Mouse (Mus musculus): Measurements from ENCODE around the gene Gm11444.

Gene Gm11444

DNA sequence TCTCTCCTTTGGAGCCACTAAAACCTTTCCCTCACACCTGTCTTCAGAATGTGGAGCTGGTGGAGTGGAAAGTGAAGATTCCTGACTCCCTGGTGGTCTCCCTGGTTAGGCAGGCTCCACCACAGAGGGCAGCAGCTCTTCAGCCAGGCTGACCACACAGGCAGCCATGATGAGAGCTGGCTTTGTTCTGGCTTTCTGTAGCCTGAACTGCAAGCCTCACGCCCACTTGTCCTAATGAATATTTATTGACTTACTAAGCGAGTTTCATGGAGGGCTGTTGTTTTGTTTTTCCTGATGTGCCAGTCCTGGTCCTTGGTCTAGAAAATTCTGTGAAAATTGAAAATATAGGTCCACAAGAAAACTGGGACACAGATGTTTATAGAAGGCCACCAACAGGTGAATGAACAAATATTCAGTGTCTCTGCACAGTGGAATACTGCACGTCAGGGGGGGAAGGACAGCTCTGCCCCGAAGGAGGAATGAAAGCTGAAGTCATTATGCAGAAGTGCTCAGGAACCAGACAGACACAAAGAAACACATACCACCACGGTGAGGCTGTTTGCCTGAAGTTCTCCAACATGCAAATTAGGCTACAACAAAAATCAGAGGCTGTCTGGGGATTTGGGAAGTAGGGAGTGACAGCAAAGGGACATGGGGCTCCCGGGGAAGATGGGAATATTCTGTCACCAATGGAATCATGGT, 8.0 kb upstream of the Gm11444 start:
- DNase-seq (ENCODE audit: low spot score in 2 of 2) = no peak

DNA sequence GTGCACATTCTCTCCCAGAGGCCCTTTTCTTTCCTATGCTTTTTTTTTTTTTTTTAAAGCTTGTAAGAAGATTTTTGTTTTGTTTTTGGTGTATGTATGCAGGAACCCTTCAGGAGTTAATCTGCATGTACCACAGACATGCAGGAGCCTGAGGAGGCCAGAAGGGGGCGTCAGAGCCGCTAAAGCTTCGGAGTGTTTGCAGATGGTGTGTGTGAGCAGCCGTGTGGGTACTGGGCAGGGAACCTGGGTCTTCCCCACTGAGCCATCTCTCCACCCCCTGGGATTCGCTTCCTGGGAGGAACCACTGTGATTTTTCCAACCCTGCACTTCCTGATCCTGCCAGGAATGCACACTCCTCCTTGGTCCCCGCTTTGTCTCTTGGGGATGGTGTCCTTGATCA, 625 bp upstream of the Gm11444 start:
- DNase-seq (ENCODE audit: low spot score in 2 of 2) = no peak

DNA sequence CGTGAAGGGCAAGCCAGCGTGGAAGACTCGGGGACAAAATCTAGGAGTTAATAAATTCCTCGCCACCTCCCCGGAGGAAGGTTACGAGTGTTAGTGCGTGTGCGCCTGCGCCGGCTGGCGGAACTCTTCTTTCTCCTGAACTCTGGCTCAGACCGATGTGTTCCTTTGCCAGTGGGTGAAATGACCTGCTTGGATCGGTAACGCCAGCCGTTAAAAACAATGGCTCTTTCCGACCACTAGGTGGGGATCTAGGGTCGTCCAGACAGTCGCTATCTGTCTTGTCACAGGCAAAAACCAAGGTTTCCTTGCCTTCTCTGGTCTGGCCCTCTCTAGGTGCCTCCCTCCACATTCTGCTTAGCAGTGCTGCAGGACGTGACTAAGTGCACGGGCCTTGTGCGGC, 1.1 kb downstream of the Gm11444 start:
- peak; percentile 39 to 50 for DNase-seq (ENCODE audit: low spot score in 2 of 2)

GRCm38 (mm10) chr11:85846509-85846908, 3.6 kb downstream of the Gm11444 start:
- no peak for DNase-seq (ENCODE audit: low spot score in 2 of 2)

DNA sequence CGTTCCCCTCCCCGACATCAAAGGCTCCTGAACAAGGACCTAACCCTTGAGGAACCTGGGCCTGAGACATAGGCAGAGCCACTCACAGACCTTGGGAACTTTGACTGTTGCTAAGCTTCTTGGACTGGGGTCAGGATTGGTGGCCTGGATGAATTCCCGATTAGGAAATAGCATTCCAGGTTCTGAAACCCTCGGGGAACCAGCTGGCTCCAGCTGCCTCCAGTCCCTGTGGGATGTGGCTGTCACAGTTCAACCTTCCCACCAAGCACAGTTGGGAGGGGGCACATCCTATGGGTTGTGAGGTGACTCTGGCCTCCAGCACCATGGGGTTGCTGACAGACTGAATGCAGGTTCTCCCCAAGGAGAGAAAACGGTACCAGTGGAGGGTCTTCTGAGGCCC, 4.2 kb downstream of the Gm11444 start:
- no peak for DNase-seq (ENCODE audit: low spot score in 2 of 2)

DNA sequence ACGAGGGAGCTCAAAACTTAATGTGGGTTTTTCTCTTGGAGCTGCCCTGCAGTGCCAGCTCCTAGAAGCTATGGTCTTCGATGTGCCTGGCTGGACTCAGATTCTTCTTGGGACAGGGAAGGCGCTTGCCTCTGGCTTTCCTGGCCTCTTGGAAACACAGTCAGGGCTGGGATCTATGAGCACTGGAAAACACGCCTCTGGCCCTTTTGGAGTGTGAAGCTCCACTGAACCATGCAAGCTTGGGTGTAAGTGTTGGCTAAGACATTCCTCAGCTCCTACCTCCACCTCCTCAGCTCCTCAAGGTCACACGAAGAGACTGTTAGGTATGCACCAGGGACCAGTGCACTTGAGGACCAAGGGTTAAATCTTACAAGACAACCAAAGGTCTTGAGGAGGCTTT, 5.2 kb downstream of the Gm11444 start:
- no peak for DNase-seq (ENCODE audit: low spot score in 2 of 2)

- DNase-seq (ENCODE audit: low spot score in 2 of 2) = peak; percentile 33 to 39
Observed at GRCm38 (mm10) chr11:85844144-85844965, 5.8 kb downstream of the Gm11444 start.

GRCm38 (mm10) chr11:85843347-85843692, 6.8 kb downstream of the Gm11444 start:
- peak; percentile 43 to 63 for DNase-seq (ENCODE audit: low spot score in 2 of 2)

DNA sequence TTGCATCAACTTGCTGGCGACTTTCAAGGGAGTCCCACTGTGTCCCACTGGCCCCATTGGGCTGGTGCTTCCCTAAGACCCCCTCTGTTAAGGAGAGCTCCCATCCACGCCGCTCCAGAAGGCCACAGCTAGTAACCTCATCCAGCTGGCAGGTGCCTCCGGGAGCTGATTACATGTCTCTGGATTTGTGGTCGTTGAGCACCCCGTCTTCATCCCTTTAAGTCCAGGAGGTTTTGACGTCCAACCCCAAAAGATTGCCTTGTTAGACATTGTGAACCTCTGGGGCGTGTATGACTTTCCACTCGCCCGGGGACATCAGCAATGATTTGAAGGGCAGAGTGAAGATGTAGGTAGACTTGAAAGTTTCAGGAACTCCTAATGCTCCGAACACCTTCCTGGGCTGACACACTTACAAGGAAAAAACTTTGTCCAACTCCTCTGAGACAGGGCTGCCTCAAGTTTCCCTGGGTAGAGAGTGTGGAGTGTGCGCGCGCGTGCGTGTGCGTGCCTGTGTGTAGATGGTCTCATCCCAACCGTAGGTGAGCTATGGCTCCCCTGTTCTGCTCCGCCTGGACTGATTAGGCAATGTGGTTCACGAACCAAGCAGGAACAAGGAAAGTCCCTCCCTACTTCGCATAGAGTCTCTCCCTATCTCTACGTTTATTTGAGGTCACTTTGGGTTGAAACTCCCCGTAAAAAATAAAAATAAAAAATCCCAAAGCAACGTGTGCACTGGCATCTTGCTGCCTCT, 7.4 kb downstream of the Gm11444 start:
- no peak for DNase-seq (ENCODE audit: low spot score in 2 of 2)

DNA sequence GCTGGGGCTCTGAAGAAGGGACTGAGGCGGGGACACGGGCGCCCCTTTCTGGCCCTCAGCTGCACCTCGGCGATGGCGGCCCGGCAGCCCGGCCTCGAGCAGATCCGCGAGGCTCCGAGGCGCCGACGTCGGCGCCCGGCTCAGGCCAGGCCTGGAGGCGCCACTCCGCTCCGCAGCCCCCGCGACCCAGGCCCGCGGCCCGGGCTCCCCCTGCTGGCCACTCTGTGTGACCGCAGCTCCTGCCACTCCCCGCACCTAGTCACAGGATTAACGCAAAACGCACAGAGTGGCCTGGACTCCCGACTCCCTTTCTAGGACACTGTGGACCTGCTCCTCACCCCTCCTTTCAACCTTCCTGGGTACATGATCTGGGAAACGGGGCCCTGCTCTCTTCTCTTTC, 8.2 kb downstream of the Gm11444 start:
- peak; percentile 37 to 53 for DNase-seq (ENCODE audit: low spot score in 2 of 2)

DNA sequence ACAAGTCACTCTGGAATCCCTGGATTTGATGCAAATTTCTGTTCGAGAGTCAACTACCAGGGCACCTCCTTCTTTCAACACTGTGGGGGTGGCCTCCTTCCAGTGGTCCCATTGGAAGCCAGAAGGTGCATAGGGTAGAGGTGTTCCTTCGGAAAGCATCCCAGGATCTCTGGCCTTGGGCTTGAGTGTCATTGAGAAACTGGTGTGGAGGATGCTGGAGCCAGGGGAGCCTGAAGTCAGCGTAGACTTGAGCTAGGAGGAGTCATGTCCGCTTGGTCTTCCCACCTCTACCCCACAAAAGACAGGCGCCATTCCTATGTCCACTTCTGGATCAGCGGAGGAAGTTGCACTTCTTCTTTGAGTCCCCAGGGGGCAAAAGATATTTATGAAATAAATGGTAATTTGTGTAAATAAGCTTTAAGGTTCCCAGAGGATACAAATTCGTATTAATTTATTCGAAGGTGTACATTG, 8.9 kb downstream of the Gm11444 start:
- no peak for DNase-seq (ENCODE audit: low spot score in 2 of 2)

DNA sequence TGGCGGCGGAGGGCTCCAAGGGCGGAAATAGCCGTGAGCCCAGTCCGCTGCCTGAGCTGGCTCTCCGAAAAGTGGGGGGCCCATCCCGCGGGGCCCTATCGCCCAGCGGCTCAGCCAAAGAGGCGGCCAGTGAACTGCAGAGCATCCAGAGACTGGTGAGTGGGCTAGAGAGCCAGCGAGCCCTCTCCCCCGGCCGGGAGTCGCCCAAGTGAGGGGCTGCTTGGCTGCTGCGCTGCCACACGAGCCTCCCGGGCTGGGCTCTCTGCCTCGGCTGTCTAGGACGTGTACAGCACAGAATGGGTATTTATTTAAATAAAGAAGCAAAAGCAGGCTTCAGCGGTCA, 9.4 kb downstream of the Gm11444 start:
- DNase-seq (ENCODE audit: low spot score in 2 of 2) = no peak

DNA sequence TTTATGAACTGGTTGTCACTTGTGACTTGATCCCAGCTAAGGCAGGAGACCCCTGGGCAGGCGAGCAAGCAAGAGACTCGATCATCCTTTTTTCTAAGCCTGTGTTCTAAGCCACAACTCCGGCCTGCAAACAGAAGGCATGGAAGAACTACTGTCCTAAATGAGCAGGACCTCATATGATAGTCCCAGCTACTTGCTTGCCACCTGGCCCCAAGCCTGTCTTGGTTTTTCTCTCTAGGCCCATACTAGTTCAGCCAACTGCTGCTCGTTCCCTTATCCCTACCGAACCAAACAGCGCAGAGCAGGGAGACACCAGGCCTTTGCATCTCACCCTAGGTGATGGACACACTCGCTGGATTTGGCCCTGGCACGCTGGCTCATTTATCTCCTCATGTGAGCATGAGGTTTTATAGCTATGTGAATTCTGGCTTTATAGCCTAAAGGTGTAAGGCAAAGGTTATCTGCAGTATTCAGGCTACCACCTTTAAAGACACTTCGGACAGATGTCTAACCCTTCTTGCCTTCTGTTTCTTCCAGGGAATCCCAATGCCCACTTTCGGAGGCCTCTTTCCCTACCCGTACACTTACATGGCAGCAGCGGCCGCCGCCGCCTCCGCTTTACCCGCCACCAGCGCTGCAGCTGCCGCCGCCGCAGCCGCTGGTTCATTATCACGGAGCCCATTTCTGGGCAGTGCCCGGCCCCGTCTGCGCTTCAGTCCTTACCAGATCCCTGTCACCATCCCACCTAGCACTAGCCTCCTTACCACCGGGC, 9.9 kb downstream of the Gm11444 start:
- no peak for DNase-seq (ENCODE audit: low spot score in 2 of 2)

DNA sequence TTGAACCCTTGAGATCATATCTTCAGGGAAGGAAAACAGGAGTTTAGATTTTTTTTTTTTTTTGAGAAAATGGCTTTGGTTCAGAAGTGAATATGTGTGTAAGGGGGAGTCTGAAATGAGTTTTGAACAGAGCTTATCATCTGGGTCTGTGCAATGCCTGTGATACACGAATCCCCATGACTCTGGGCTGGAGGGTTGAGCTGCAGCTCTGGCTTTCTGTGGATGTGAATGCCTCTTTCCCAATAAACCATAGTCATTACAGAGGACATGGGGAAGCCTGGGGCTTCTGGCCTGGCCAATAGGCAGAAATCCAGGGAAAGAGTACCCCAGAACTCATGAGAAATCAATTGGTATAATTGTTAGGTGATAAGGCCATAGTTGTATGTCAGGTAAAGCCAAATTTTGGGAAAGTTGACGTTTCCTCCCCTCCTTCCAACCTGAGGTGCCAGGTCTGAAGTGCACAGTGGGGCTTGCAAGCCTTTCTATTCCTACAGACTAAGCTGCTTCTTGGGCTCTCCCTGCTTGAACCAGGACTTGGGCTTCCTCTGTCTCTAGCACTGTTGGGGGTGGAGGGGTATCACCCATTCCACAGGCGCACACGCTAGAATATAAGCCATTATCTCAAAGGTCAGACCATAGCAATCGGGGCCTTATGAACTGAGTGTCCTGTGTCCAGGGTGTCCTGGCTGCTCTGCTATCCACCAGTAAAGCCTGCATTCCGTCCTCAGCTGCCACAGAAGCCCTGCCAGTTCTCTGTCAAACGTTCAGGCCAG, 10.7 kb downstream of the Gm11444 start:
- no peak for DNase-seq (ENCODE audit: low spot score in 2 of 2)

DNA sequence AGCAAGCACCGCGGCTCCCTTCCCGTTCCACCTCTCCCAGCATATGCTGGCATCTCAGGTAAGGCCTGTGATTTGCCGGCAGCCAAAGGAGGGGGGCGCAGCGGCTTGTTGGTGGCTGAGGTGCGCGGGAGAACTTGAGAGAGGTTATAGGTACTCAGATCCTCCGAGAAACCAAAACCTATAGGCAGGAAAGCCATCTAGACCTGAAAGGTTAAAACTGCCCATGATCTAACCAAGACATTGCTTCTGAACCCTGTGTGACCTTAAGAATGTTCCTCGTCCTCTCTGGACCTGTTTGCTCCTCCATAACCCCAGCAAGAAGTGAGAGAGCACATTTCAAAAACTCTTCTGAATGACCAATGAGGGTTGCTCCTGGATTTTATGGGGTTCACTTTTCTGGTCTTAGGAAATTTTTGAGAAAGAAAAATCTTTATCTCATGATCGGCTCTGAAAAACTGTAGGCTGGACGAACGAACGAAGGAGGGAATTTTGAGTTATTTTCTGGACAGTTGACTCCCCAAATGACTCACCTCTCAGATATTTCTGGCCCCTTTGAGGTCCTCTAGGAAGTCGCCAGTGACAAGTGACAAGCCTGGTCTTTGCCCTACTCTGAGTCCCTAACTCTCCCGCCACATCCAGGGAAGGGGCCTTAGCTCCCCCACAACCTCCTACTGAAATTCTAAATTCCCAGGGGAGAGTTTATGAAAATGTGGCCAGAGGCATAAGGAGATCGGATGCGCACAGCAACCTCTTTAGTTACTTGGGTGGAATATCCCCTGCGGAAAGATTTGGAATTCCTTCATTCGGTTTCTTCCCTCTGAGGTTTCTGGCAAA, 11.5 kb downstream of the Gm11444 start:
- no peak for DNase-seq (ENCODE audit: low spot score in 2 of 2)

DNA sequence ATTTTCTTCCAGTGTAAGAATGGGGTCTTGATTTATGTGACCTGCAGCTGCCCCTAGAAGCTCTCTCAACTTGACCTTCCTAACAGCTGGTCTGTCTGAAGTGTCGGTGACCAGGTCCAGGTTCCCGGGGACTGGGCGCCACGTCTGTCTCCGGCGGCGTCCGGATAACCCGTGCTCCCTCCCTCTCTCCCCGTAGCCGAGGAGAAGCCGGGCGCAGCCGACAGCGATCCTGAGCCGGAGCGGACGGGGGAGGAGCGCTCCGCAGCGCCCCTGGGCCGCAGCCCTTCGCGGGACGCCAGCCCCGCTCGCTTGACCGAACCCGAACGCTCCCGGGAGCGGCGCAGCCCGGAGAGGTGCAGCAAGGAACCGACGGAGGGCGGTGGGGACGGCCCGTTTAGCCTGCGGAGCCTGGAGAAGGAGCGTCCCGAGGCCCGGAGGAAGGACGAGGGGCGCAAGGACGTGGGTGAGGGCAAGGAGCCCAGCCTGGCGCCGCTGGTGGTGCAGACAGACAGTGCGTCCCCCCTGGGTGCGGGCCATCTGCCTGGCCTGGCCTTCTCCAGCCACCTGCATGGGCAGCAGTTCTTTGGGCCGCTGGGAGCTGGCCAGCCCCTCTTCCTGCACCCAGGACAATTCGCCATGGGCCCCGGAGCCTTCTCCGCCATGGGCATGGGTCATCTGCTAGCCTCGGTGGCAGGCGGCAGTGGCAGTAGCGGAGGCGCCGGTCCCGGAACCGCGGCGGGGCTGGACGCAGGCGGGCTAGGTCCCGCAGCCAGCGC, 12.3 kb downstream of the Gm11444 start:
- DNase-seq (ENCODE audit: low spot score in 2 of 2) = no peak

DNA sequence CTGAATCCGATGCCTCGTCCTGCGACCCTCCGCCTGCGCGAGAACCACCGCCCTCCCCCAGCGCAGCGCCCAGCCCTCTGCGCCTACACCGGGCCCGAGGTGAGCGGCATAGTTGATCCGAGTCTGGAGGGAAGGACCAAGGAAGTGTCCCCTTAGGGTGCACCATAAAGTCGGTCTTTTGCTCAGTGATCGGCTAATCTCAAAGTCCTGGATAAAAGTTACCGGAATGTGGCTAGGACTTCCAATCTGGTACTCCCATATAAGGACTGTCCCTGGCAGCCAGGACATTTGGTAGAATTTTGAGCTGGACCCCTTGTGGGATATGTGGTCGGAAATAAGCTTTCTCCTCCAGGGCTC, 12.9 kb downstream of the Gm11444 start:
- no peak for DNase-seq (ENCODE audit: low spot score in 2 of 2)

DNA sequence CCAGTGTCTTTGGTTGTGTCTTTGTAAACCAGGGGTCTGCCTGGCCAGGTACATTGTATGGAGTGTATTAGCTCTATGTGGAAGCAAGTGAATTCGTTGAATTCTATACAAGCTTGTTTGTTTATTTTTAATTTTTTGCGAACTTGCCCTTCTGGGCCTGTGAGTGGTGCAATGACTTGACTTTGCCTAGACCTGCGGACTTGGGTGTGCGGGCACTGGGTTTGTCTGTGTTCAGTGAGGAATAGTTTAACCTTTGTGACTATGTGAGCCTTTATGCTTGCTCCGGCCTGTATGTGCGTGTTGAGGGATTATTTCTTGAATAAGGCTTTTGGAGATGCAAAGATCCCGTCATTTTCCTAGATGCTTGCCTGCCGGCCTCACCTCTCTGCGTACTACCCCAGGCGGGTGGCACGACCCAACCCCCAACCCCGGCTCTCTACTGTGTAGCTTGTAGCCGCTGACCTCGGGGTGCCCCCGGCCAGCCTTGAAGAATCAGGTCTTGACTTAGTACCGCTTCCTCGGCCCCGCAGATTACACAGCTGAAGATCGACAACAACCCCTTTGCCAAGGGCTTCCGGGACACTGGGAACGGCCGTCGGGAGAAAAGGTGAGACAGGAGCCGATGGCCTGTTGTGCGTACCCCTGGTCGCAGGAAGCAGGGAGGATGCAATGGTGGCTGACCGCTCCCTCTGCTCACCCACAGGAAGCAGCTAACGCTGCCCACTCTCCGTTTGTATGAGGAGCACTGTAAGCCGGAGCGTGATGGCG, 13.4 kb downstream of the Gm11444 start:
- DNase-seq (ENCODE audit: low spot score in 2 of 2) = no peak
